8 mouse cellular contexts compared by ENCODE assay signal in genomic region chr13:23555839-23556416, GRCm38 (mm10). TPM values are rescaled to one million over a fixed set of nuclear protein-coding genes. Genes with fewer than 3 reads are reported as not detected.
DNase-seq lines count a peak whose midpoint lies in the region.

No protein-coding gene starts in this region.

- no peaks in the 10 kb centered on the region for H3K36me3 ChIP-seq in midbrain, embryonic 10.5 days

- H3K27ac ChIP-seq in midbrain, embryonic 10.5 days (replicated peaks): peak overlapping the region; percentile 98

- H3K27me3 ChIP-seq in midbrain, embryonic 10.5 days (ENCODE audit: low read depth, poor library complexity, severe bottlenecking): no peaks in the 10 kb centered on the region

- peak overlapping the region; percentile 75 for H3K4me3 ChIP-seq in midbrain, embryonic 10.5 days

- H3K4me1 ChIP-seq in midbrain, embryonic 10.5 days: peaks cover 38% of the 10 kb centered on the region

- under 1% methylated on average over 18 of the region's 18 CpGs for WGBS in midbrain, embryonic 10.5 days

- H3K9me3 ChIP-seq in midbrain, embryonic 10.5 days (replicated peaks): no peaks in the 10 kb centered on the region

- peak; percentile 47 to 53 for DNase-seq in urinary bladder, adult 18-20 months (ENCODE audit: low spot score in 2 of 2)
- no peak for DNase-seq in urinary bladder, postnatal 10 days (ENCODE audit: low spot score)
- peak; percentile 96 for DNase-seq in embryo, embryonic 10.5 days (ENCODE audit: low spot score)
- DNase-seq in heart, adult 11 months: peak; percentile 98
- peak; percentile 69 for DNase-seq in kidney, adult 11 months
- peak; percentile 66 for DNase-seq in left cerebral cortex, postnatal 4 days
- peak; percentile 77 for DNase-seq in midbrain, embryonic 10.5 days (ENCODE audit: low spot score)
- DNase-seq in spleen, postnatal 4 days (ENCODE audit: low spot score in 2 of 2): peak; percentile 78 to 88

- intact Hi-C loops in left cerebral cortex, postnatal 4 days (cut with DNase I): no loop called here

RNA-seq across cellular contexts. Expression of gene Hist1h1d, which starts 2.9 kb away (rescaled TPM):
- total RNA-seq in left cerebral cortex, postnatal 4 days (2021): 10 to 100 TPM; 12.0 to 12.4 TPM
- 0.58 and 0.63 TPM in 2 replicates for polyA plus RNA-seq in midbrain, embryonic 10.5 days (2016; fragmentation: Nextera tagmentation; extraction: Ambion mirVana)

RNA-seq across cellular contexts. Expression of gene Hist1h4f, which starts 4.5 kb away (rescaled TPM):
- 100 to 1,000 TPM; 224 to 235 TPM for total RNA-seq in left cerebral cortex, postnatal 4 days (2021)
- polyA plus RNA-seq in midbrain, embryonic 10.5 days (2016; fragmentation: Nextera tagmentation; extraction: Ambion mirVana): 1.7 TPM in 1 of 2 replicates, not detected in the other

RNA-seq across cellular contexts. Expression of gene Hist1h3e, which starts 6.2 kb away (rescaled TPM):
- total RNA-seq in left cerebral cortex, postnatal 4 days (2021): 100 to 1,000 TPM; 130 to 134 TPM
- polyA plus RNA-seq in midbrain, embryonic 10.5 days (2016; fragmentation: Nextera tagmentation; extraction: Ambion mirVana): 5.1 and 7.2 TPM in 2 replicates

RNA-seq across cellular contexts. Expression of gene Hist1h3f, which starts 12.1 kb away (rescaled TPM):
- total RNA-seq in left cerebral cortex, postnatal 4 days (2021): 10 to 100 TPM; 42.2 to 44.0 TPM
- 1.1 and 1.5 TPM in 2 replicates for polyA plus RNA-seq in midbrain, embryonic 10.5 days (2016; fragmentation: Nextera tagmentation; extraction: Ambion mirVana)

RNA-seq across cellular contexts. Expression of gene Hist1h2bh, which starts 12.7 kb away (rescaled TPM):
- 1 to 10 TPM; 4.5 to 6.1 TPM for total RNA-seq in left cerebral cortex, postnatal 4 days (2021)
- 1.00 and 1.0 TPM in 2 replicates for polyA plus RNA-seq in midbrain, embryonic 10.5 days (2016; fragmentation: Nextera tagmentation; extraction: Ambion mirVana)
